Mouse (Mus musculus) lung, embryonic 16.5 days (tissue): ENCODE results near the gene Ehd2. TPM values are rescaled to one million over a fixed set of nuclear protein-coding genes. Genes with fewer than 3 reads are reported as not detected.

ENCODE experiments used
- ATAC-seq: fragments of 200-750 bp; cut with Nextera tagmentation; 2 replicates; pipeline ENCODE4 v1.8.0; 2017; ENCODE audit warnings: low read depth, mild to moderate bottlenecking, moderate library complexity
- H3K27ac ChIP-seq: fragments of 300-500 bp; sonication (generic); 2 replicates; pipeline ENCODE4 v1.5.1; 2014; ENCODE audit warnings: mild to moderate bottlenecking, control low read depth, low read length
- H3K27me3 ChIP-seq: fragments of 300-500 bp; sonication (generic); 2 replicates; pipeline ENCODE4 v1.6.1; 2014; ENCODE audit warnings: low read depth, low read length, mixed read lengths; ENCODE audit not compliant: control insufficient read depth, insufficient read depth
- H3K36me3 ChIP-seq: fragments of 300-500 bp; sonication (generic); 2 replicates; pipeline ENCODE4 v1.6.1; 2014; ENCODE audit warnings: low read length; ENCODE audit not compliant: control insufficient read depth, insufficient read depth
- H3K4me1 ChIP-seq: fragments of 300-500 bp; sonication (generic); replicated peaks from 2 replicates; pipeline ENCODE4 v1.6.1; 2014; ENCODE audit warnings: low read length, mixed read lengths; ENCODE audit not compliant: control insufficient read depth, insufficient read depth
- H3K4me2 ChIP-seq: fragments of 300-500 bp; sonication (generic); 2 replicates; pipeline ENCODE4 v1.6.1; 2014; ENCODE audit warnings: low read depth, low read length, control low read depth
- H3K4me3 ChIP-seq: fragments of 300-500 bp; sonication (generic); 2 replicates; pipeline ENCODE4 v1.5.1; 2014; ENCODE audit warnings: mild to moderate bottlenecking, low read length, control low read depth
- H3K9ac ChIP-seq: fragments of 300-500 bp; sonication (generic); 2 replicates; pipeline ENCODE4 v1.6.1; 2014; ENCODE audit warnings: low read length, control low read depth
- H3K9me3 ChIP-seq: fragments of 300-500 bp; sonication (generic); 2 replicates; pipeline ENCODE4 v1.6.1; 2016; ENCODE audit warnings: low read length; ENCODE audit not compliant: control insufficient read depth
- WGBS: fragments of 180-500 bp; shearing (Covaris S2); extraction: QIAGEN DNeasy Blood & Tissue Kit; methylation state at CpG from one replicate; pipeline ENCODE4 v1.1.7; 2014; 5-methylcytosine and 5-hydroxymethylcytosine counted together
- polyA plus RNA-seq: library from polyadenylated mRNA; unstranded; fragments of >200 nt; fragmentation: Nextera tagmentation; extraction: Ambion mirVana; gene quantifications from 2 replicates; pipeline ENCODE4 v1.2.1, GENCODE M21; 2015

The Ehd2 gene
- polyA plus RNA-seq, 1 experiment from 2014 or later: 109 TPM

DNA sequence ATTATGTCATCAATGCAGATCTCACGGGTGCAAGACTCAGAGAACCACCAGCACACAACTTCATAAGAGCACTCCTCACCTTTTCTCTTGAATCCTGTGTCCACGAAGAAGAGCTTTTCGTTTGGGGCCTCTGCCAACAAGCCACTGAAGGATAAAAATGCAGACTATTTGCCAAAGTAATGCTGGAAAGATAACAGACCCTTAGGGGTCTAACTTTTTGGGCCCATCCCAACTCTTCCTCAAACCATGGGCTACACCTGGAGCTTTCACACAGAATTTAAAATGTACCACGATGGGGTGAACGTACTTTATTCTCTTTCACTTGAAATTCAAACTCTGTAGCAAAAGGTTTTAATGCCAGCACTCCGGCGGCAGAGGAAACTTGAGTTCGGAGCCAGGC is 22.2 kb downstream of the Ehd2 start:
- H3K9ac ChIP-seq: peak overlapping the region; percentile 84
- H3K27me3 ChIP-seq: no peaks in the 10 kb centered on the region
- H3K4me2 ChIP-seq: peak overlapping the region; percentile 72
- H3K36me3 ChIP-seq: peaks cover 39% of the 10 kb centered on the region
- peak overlapping the region; percentile 76 for H3K4me3 ChIP-seq
- peaks cover 20% of the 10 kb centered on the region for H3K4me1 ChIP-seq
- WGBS: 7% methylated on average over 8 of the region's 8 CpGs
- H3K9me3 ChIP-seq: no peaks in the 10 kb centered on the region
- H3K27ac ChIP-seq: peak overlapping the region; percentile 19; the same call in 1 of the 2 replicates
- no peak for ATAC-seq

DNA sequence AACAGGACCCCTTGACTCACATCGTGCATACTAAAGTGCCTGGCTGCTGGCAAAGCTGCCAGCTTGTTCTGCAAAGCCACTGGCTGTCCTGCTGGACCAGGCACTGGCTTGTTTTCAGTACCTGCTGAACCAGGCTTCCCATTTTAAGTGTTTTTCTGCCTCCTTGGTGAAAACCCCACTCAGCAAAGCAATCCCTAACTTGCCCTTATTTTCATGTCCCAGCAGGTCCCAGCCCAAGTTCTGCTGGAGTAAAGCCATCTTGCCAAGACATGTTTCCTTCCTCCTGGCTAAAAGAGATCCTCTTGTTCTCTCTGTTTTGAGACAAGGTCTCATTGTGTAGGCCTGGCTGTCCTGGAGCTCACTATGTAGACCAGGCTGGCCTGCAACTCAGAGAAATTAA is 23.1 kb downstream of the Ehd2 start:
- Histone ChIP-seq H3K27ac (no peak overlapping the region), H3K9me3 (no peaks in the 10 kb centered on the region), H3K9ac (no peak overlapping the region), H3K27me3 (no peaks in the 10 kb centered on the region), H3K4me2 (0 out of 2 replicates have a peak overlapping the region, but pooled peaks have one; percentile 72), H3K36me3 (peaks cover 45% of the 10 kb centered on the region), H3K4me3 (no peak overlapping the region), H3K4me1 (peaks cover 20% of the 10 kb centered on the region)
- WGBS: 83% methylated on average over 1 of the region's 1 CpGs
- no peak for ATAC-seq

- Histone ChIP-seq H3K4me3 (no peak overlapping the region), H3K9me3 (no peaks in the 10 kb centered on the region), H3K4me2 (no peak overlapping the region), H3K27me3 (no peaks in the 10 kb centered on the region), H3K36me3 (peaks cover 70% of the 10 kb centered on the region), H3K9ac (no peak overlapping the region), H3K27ac (no peak overlapping the region), H3K4me1 (no peaks in the 10 kb centered on the region; the same call in 1 of the 2 replicates)
- ATAC-seq: no peak
- 94% methylated on average over 3 of the region's 3 CpGs for WGBS
Observed at GRCm38 (mm10) chr7:15938621-15939020, 28.7 kb downstream of the Ehd2 start.

DNA sequence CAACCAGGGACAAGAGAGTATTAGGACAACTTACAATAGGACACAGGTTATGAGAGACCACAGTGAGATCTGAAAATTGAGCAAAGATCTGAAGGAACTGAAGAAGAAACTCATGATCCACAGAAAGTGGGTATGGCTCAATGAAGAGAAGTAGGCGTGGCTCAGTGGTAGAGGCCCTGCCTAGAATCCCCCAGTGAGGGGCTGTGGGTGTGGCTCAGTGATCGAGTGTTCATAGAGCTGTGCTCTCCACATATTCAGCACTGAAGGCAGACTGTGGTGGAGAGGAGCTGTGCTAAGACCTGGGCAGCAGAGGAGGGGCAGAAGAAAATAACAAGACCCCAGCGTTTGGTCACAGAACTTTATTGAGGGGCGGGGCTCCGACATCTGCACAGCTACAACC is 29.9 kb downstream of the Ehd2 start:
- H3K4me1 ChIP-seq: no peaks in the 10 kb centered on the region; the same call in 1 of the 2 replicates
- H3K27me3 ChIP-seq: no peaks in the 10 kb centered on the region
- H3K4me3 ChIP-seq: no peak overlapping the region
- no peak overlapping the region for H3K9ac ChIP-seq
- ATAC-seq: no peak
- no peaks in the 10 kb centered on the region for H3K9me3 ChIP-seq
- no peak overlapping the region for H3K27ac ChIP-seq
- H3K36me3 ChIP-seq: peaks cover 60% of the 10 kb centered on the region
- 78% methylated on average over 5 of the region's 5 CpGs for WGBS
- no peak overlapping the region for H3K4me2 ChIP-seq

GRCm38 (mm10) chr7:15933437-15934359 is 33.7 kb downstream of the Ehd2 start:
- peak; percentile 72 for ATAC-seq
- H3K4me3 ChIP-seq: no peak overlapping the region
- peak overlapping the region; percentile 16; the same call in 1 of the 2 replicates for H3K4me2 ChIP-seq
- no peak overlapping the region for H3K9ac ChIP-seq
- peaks cover 22% of the 10 kb centered on the region for H3K36me3 ChIP-seq
- H3K4me1 ChIP-seq: no peaks in the 10 kb centered on the region; the same call in 1 of the 2 replicates
- no peaks in the 10 kb centered on the region for H3K27me3 ChIP-seq
- no peaks in the 10 kb centered on the region for H3K9me3 ChIP-seq
- peak overlapping the region; percentile 90 for H3K27ac ChIP-seq
- WGBS: 40% methylated on average over 16 of the region's 16 CpGs

- no peaks in the 10 kb centered on the region for H3K9me3 ChIP-seq
- no peak overlapping the region for H3K4me2 ChIP-seq
- no peaks in the 10 kb centered on the region; the same call in 1 of the 2 replicates for H3K4me1 ChIP-seq
- no peak overlapping the region for H3K9ac ChIP-seq
- no peaks in the 10 kb centered on the region for H3K27me3 ChIP-seq
- 73% methylated on average over 3 of the region's 3 CpGs for WGBS
- peaks cover 4% of the 10 kb centered on the region; the same call in 1 of the 2 replicates for H3K36me3 ChIP-seq
- no peak for ATAC-seq
- no peak overlapping the region for H3K27ac ChIP-seq
- no peak overlapping the region for H3K4me3 ChIP-seq
Observed at GRCm38 (mm10) chr7:15931635-15932034, 35.7 kb downstream of the Ehd2 start.

GRCm38 (mm10) chr7:15930543-15930942 is 36.8 kb downstream of the Ehd2 start:
- 61% methylated on average over 2 of the region's 2 CpGs for WGBS
- ATAC-seq: no peak
- Histone ChIP-seq H3K9me3 (no peaks in the 10 kb centered on the region), H3K4me1 (no peaks in the 10 kb centered on the region; the same call in 1 of the 2 replicates), H3K4me3 (no peak overlapping the region), H3K9ac (no peak overlapping the region), H3K4me2 (no peak overlapping the region), H3K36me3 (no peaks in the 10 kb centered on the region), H3K27ac (no peak overlapping the region), H3K27me3 (no peaks in the 10 kb centered on the region)

GRCm38 (mm10) chr7:15929910-15930309 is 37.5 kb downstream of the Ehd2 start:
- no peaks in the 10 kb centered on the region for H3K9me3 ChIP-seq
- H3K27me3 ChIP-seq: no peaks in the 10 kb centered on the region
- H3K27ac ChIP-seq: no peak overlapping the region
- ATAC-seq: peak; percentile 60
- WGBS: 28% methylated on average over 4 of the region's 4 CpGs
- no peaks in the 10 kb centered on the region; the same call in 1 of the 2 replicates for H3K4me1 ChIP-seq
- H3K4me2 ChIP-seq: no peak overlapping the region
- H3K9ac ChIP-seq: no peak overlapping the region
- H3K4me3 ChIP-seq: no peak overlapping the region
- no peaks in the 10 kb centered on the region for H3K36me3 ChIP-seq

DNA sequence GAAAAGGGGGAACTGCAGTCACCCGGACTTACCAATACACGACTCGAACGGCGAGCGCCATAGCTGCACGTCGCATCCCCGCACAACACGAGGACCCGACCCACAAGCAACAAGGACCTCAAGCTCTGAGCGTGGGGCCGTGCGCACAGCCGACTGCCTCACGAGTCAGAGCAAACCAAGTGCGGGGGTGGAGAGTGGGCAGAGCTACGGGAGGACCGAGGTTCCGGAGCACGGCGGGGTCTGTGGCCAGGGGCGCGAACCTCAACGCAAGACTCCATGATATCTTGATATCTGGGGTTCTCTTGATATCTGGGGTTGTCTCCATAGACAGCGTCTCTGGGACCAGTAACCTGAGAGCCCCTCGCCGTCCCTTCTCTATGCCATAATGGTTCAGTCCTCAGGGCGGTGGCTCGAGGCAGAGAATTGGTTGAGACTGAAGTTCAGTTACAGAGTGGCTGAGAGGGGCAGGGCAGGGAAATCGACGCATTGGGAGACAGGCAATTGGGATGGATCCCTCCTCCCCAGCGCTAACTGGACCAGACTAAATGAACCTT is 45.1 kb downstream of the Ehd2 start, which contains the start of gene Selenow:
Selenow (minus strand) TSS at position 183 of the 554 bp plus-strand sequence.
- peak; percentile 98 for ATAC-seq
- WGBS: under 1% methylated on average over 33 of the region's 33 CpGs

More for the DNA sequence above, 45.1 kb downstream of the Ehd2 start, which contains the start of gene Selenow:
- H3K9me3 ChIP-seq: no peaks in the 10 kb centered on the region
- peak within 1 kb of the TSS; percentile 84 for H3K4me3 ChIP-seq
- H3K4me2 ChIP-seq: peak within 1 kb of the TSS; percentile 84
- no peaks in the 10 kb centered on the region for H3K27me3 ChIP-seq
- H3K36me3 ChIP-seq: peaks cover 17% of the 10 kb centered on the region
- H3K27ac ChIP-seq: peak within 1 kb of the TSS; percentile 81
- peaks cover 16% of the 10 kb centered on the region for H3K4me1 ChIP-seq
- H3K9ac ChIP-seq: peak within 1 kb of the TSS; percentile 86
